Mouse (Mus musculus): ENCODE data around the gene Cyp4f17. TPM values are rescaled to one million over a fixed set of nuclear protein-coding genes. Genes with fewer than 3 reads are reported as not detected.
"Not testable (repeated sequence)": the region's sequence is repeated elsewhere in the genome, so short reads cannot be mapped to it uniquely, and the experiment has no call there.

Cyp4f17 gene
- polyA plus RNA-seq, 1 experiment, result 2.2 TPM

- H3K27ac ChIP-seq (ENCODE audit: insufficient read depth, low read depth, low read length), result no peak overlapping the region
- H3K4me1 ChIP-seq (ENCODE audit: control insufficient read depth, insufficient read depth, low read length), result no peaks in the 10 kb centered on the region; the same call in 1 of the 2 replicates
- peak; percentile 82 for TF ChIP-seq CTCF (IDR thresholded peaks at IDR 0.05; ENCODE audit: low read depth, low read length)
- TF ChIP-seq POLR2A (IDR thresholded peaks at IDR 0.05; ENCODE audit: borderline replicate concordance, low read depth, low read length), result no peak
- no peak overlapping the region for H3K4me3 ChIP-seq (ENCODE audit: insufficient read depth, low read length)
These were observed 45.3 kb downstream of the Cyp4f17 start for GRCm38 (mm10) chr17:32550900-32551770.

GRCm38 (mm10) chr17:32553016-32553415, 47.2 kb downstream of the Cyp4f17 start:
- not testable (repeated sequence) for H3K4me3 ChIP-seq (ENCODE audit: insufficient read depth, low read length); H3K4me1 ChIP-seq (ENCODE audit: control insufficient read depth, insufficient read depth, low read length); H3K27ac ChIP-seq (ENCODE audit: insufficient read depth, low read depth, low read length)

DNA sequence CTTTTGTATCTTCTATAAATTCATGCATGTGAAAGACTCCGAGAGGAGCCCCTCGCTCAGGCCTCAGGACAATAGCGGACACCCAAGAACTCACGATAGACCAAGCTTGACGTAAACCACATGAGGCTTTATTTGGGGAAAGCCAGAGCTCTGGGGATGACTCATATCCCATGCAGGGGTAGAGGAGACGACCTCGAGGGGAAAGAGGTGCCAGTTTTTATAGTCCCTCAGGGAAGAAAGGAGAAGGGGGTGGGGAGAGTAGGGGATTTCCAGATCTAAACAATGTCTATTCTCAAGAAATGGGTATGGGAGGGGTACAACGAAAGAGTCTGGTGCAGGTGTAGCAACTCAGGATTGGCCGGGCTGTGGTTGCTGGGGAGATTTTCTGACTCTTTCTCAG, 48.5 kb downstream of the Cyp4f17 start:
- not testable (repeated sequence) for H3K4me1 ChIP-seq (ENCODE audit: control insufficient read depth, insufficient read depth, low read length); H3K27ac ChIP-seq (ENCODE audit: insufficient read depth, low read depth, low read length); H3K4me3 ChIP-seq (ENCODE audit: insufficient read depth, low read length)

- H3K4me1 ChIP-seq (ENCODE audit: control insufficient read depth, insufficient read depth, low read length); H3K27ac ChIP-seq (ENCODE audit: insufficient read depth, low read depth, low read length); H3K4me3 ChIP-seq (ENCODE audit: insufficient read depth, low read length): not testable (repeated sequence)
These were observed 57.5 kb downstream of the Cyp4f17 start for GRCm38 (mm10) chr17:32563301-32563700.

- H3K4me1 ChIP-seq (ENCODE audit: control insufficient read depth, insufficient read depth, low read length); H3K27ac ChIP-seq (ENCODE audit: insufficient read depth, low read depth, low read length); H3K4me3 ChIP-seq (ENCODE audit: insufficient read depth, low read length): not testable (repeated sequence)
These were observed 67.4 kb downstream of the Cyp4f17 start for GRCm38 (mm10) chr17:32573286-32573685.

DNA sequence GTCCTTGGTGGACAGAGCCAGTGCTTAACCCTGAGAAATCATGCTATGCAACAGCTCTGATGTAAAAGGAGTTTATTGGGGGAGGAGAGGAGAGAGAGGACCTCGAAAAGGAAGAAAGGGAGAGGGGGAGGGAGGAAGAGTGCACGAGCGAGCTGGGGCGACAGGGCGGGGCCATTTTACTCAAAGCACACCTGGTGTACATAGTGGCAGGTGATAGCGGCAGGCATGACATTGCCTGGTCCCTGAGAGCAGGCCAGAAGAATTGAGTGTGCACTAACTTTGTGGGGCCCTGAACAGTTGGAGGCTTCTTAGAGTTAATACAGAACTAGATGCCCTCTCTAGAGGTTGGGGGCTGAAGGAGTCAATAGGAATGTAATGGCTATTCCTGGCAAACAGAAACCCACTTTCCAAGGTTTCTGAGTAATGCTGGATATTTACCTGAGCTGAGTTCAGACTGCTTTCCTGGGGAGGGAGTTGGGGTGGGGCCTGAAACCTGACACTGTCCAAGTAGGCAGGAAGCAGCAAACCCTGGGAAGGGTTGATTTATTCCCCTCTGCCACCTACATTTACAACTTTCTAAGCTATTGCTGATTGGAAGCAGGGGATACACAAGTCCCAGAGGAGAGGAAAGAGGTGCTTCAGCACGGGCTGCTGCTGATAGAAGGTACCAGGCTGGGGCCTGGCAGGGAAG, 71.8 kb downstream of the Cyp4f17 start:
- Histone ChIP-seq H3K4me1 (ENCODE audit: control insufficient read depth, insufficient read depth, low read length) (peaks cover 7% of the 10 kb centered on the region), H3K27ac (ENCODE audit: insufficient read depth, low read depth, low read length) (no peak overlapping the region), H3K4me3 (ENCODE audit: insufficient read depth, low read length) (no peak overlapping the region)
- no peak for TF ChIP-seq POLR2A (IDR thresholded peaks at IDR 0.05; ENCODE audit: borderline replicate concordance, low read depth, low read length)
- no peak for TF ChIP-seq CTCF (IDR thresholded peaks at IDR 0.05; ENCODE audit: low read depth, low read length)

Other genes with a start within 250 kb of the Cyp4f17 start
- gene Brd4, start 221.3 kb upstream of the Cyp4f17 start, polyA plus RNA-seq (2012; ENCODE audit: insufficient read depth, insufficient read length, missing spikeins), result 72.2 and 88.2 TPM in 2 replicates
- 77.4 and 90.0 TPM in 2 replicates for gene Akap8, start 184.8 kb upstream of the Cyp4f17 start, polyA plus RNA-seq (2012; ENCODE audit: insufficient read depth, insufficient read length, missing spikeins)
- gene Akap8l, start 155.4 kb upstream of the Cyp4f17 start, polyA plus RNA-seq (2012; ENCODE audit: insufficient read depth, insufficient read length, missing spikeins), result 87.0 and 116 TPM in 2 replicates
- gene Wiz, start 116.6 kb upstream of the Cyp4f17 start, polyA plus RNA-seq (2012; ENCODE audit: insufficient read depth, insufficient read length, missing spikeins), result 19.3 and 24.2 TPM in 2 replicates
- 26.6 and 31.3 TPM in 2 replicates for gene Rasal3, start 102.5 kb upstream of the Cyp4f17 start, polyA plus RNA-seq (2012; ENCODE audit: insufficient read depth, insufficient read length, missing spikeins)
- not detected in 2 replicates for gene Pglyrp2, start 81.9 kb upstream of the Cyp4f17 start, polyA plus RNA-seq (2012; ENCODE audit: insufficient read depth, insufficient read length, missing spikeins)
- gene Cyp4f39, start 53.3 kb upstream of the Cyp4f17 start, polyA plus RNA-seq (2012; ENCODE audit: insufficient read depth, insufficient read length, missing spikeins), result not detected in 2 replicates
- gene Cyp4f16, start 30.5 kb downstream of the Cyp4f17 start, polyA plus RNA-seq (2012; ENCODE audit: insufficient read depth, insufficient read length, missing spikeins), result 52.2 and 53.6 TPM in 2 replicates
- 0.48 TPM in 1 of 2 replicates, not detected in the other for gene Cyp4f37, start 115.3 kb downstream of the Cyp4f17 start, polyA plus RNA-seq (2012; ENCODE audit: insufficient read depth, insufficient read length, missing spikeins)
- gene Cyp4f40, start 152.8 kb downstream of the Cyp4f17 start, polyA plus RNA-seq (2012; ENCODE audit: insufficient read depth, insufficient read length, missing spikeins), result not detected in 2 replicates
- not detected in 2 replicates for gene Cyp4f15, start 179.6 kb downstream of the Cyp4f17 start, polyA plus RNA-seq (2012; ENCODE audit: insufficient read depth, insufficient read length, missing spikeins)

Data from bone marrow macrophage, adult 2 months (primary cell).